ENCODE assay signal across 8 mouse cellular contexts in the genomic region with DNA sequence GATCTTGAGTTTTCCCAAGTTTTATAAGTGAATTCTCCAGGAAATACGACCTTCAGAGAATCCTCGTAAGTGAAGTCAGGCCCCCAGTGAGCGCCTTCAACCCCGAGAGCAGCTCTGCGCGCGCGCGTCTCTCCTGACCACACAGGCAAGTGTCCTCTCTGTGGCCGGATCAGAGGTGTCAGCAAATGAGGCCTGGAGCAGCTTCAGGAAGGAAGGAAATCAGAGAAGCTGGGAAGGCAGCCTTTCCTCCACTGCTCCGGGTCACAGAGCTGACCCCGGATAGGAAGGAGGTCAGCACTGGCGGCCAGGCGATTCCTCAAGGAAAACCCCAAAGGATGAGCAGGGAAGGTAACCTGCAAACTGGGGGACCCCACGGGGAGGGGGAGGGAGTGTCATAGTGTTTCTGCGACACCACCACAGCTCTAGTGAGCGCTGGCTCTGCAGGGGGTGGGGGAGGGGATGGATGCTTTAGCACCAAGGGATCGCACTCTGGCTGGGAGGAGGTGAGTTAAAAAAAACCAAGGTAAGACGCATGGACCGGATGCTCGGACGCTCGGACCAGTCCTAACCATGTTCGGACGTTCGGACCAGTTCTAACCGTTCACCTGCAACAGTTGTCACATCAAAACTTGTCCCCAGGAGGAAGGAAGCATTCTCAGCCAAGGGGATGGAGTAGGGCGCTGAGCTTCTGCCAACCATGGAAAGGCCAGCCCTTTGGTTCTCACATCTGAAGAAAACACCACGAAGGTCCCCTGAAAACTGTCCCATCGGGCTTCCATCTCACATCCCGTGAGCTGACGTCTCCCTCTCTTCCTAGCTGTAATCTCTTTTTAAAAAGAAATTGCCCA. TPM values are rescaled to one million over a fixed set of nuclear protein-coding genes. Genes with fewer than 3 reads are reported as not detected.
A peak's percentile ranks its signal among the peaks of the same experiment; 100 is the strongest.
DNase-seq lines count a peak whose midpoint lies in the region; ATAC-seq and TF ChIP-seq lines count a peak whose summit lies in the region.

No protein-coding gene starts in this region.

- WGBS in lung, postnatal 0 days, result 29% methylated on average over 32 of the region's 32 CpGs
- 25% methylated on average over 32 of the region's 32 CpGs for WGBS in hindbrain, embryonic 14.5 days
- 12% methylated on average over 32 of the region's 32 CpGs for WGBS in liver, embryonic 11.5 days
- WGBS in stomach, postnatal 0 days, result 40% methylated on average over 32 of the region's 32 CpGs
- 81% methylated on average over 32 of the region's 32 CpGs for WGBS in thymus, adult 2 months

- H3K4me1 ChIP-seq in lung, postnatal 0 days (ENCODE audit: insufficient read depth, low read depth, low read length), result no peaks in the 10 kb centered on the region
- H3K4me1 ChIP-seq in hindbrain, embryonic 14.5 days (replicated peaks; ENCODE audit: control insufficient read depth, insufficient read depth, low read length), result no peaks in the 10 kb centered on the region
- H3K4me1 ChIP-seq in liver, embryonic 11.5 days (replicated peaks; ENCODE audit: control insufficient read depth, insufficient read depth, low read length), result peaks cover 24% of the 10 kb centered on the region
- H3K4me1 ChIP-seq in stomach, postnatal 0 days (replicated peaks; ENCODE audit: control insufficient read depth, insufficient read depth), result peaks cover 6% of the 10 kb centered on the region; the same call in 1 of the 2 replicates
- H3K4me1 ChIP-seq in thymus, adult 2 months (replicated peaks; ENCODE audit: control insufficient read depth, insufficient read depth, low read length), result peaks cover 14% of the 10 kb centered on the region

- H3K4me3 ChIP-seq in lung, postnatal 0 days (ENCODE audit: low read depth, low read length), result no peak overlapping the region
- H3K4me3 ChIP-seq in hindbrain, embryonic 14.5 days (replicated peaks; ENCODE audit: low read length), result no peak overlapping the region
- peak overlapping the region; percentile 37 for H3K4me3 ChIP-seq in liver, embryonic 11.5 days (ENCODE audit: low read depth, low read length)
- H3K4me3 ChIP-seq in stomach, postnatal 0 days (ENCODE audit: low read depth, low read length), result no peak overlapping the region
- H3K4me3 ChIP-seq in thymus, adult 2 months (ENCODE audit: control insufficient read depth, insufficient read depth, low read length), result no peak overlapping the region

- no peak for TF ChIP-seq EP300 in lung, postnatal 0 days (IDR thresholded peaks at IDR 0.05)
- no peak for TF ChIP-seq EP300 in stomach, postnatal 0 days (optimal IDR thresholded peaks at IDR 0.05)

- no peaks in the 10 kb centered on the region for H3K9me3 ChIP-seq in lung, postnatal 0 days (ENCODE audit: low read length)
- no peaks in the 10 kb centered on the region for H3K9me3 ChIP-seq in hindbrain, embryonic 14.5 days (ENCODE audit: control insufficient read depth, low read length)
- H3K9me3 ChIP-seq in liver, embryonic 11.5 days (ENCODE audit: control insufficient read depth, low read length), result no peaks in the 10 kb centered on the region
- no peaks in the 10 kb centered on the region for H3K9me3 ChIP-seq in stomach, postnatal 0 days (ENCODE audit: control insufficient read depth, low read length)

- TF ChIP-seq POLR2A in thymus, adult 2 months (IDR thresholded peaks at IDR 0.05; ENCODE audit: control insufficient read depth, extremely low read depth, insufficient read depth, low read length, poor library complexity), result no peak

- H3K27me3 ChIP-seq in lung, postnatal 0 days (replicated peaks; ENCODE audit: insufficient read depth, low read length), result no peaks in the 10 kb centered on the region
- H3K27me3 ChIP-seq in hindbrain, embryonic 14.5 days (ENCODE audit: control insufficient read depth, insufficient read depth, low read length), result no peaks in the 10 kb centered on the region
- H3K27me3 ChIP-seq in liver, embryonic 11.5 days (replicated peaks; ENCODE audit: control insufficient read depth, insufficient read depth, low read length), result no peaks in the 10 kb centered on the region
- no peaks in the 10 kb centered on the region for H3K27me3 ChIP-seq in stomach, postnatal 0 days (ENCODE audit: control insufficient read depth, insufficient read depth, low read length)
- H3K27me3 ChIP-seq in thymus, adult 2 months (ENCODE audit: control insufficient read depth, insufficient read depth, low read length), result no peaks in the 10 kb centered on the region

- no peak for ATAC-seq in lung, postnatal 0 days
- no peak for ATAC-seq in hindbrain, embryonic 14.5 days (ENCODE audit: low FRiP score)
- no peak for ATAC-seq in liver, embryonic 11.5 days (replicated peaks; ENCODE audit: low FRiP score)
- no peak for ATAC-seq in stomach, postnatal 0 days (ENCODE audit: low FRiP score, low TSS enrichment)

- H3K4me2 ChIP-seq in lung, postnatal 0 days (replicated peaks; ENCODE audit: low read depth, low read length), result peak overlapping the region; percentile 32; the same call in 1 of the 2 replicates
- H3K4me2 ChIP-seq in hindbrain, embryonic 14.5 days (replicated peaks), result peak overlapping the region; percentile 24
- peak overlapping the region; percentile 61 for H3K4me2 ChIP-seq in liver, embryonic 11.5 days
- H3K4me2 ChIP-seq in stomach, postnatal 0 days (replicated peaks; ENCODE audit: low read depth), result peak overlapping the region; percentile 17; the same call in 1 of the 2 replicates

- TF ChIP-seq CTCF in lung, postnatal 0 days (IDR thresholded peaks at IDR 0.05), result no peak
- no peak for TF ChIP-seq CTCF in stomach, postnatal 0 days (IDR thresholded peaks at IDR 0.05; ENCODE audit: low read depth)
- TF ChIP-seq CTCF in thymus, adult 2 months (IDR thresholded peaks at IDR 0.05; ENCODE audit: borderline replicate concordance, control insufficient read depth, extremely low read depth, insufficient read depth, low read length, poor library complexity), result no peak

- no peak overlapping the region for H3K9ac ChIP-seq in lung, postnatal 0 days (replicated peaks; ENCODE audit: low read depth)
- no peak overlapping the region for H3K9ac ChIP-seq in hindbrain, embryonic 14.5 days
- H3K9ac ChIP-seq in liver, embryonic 11.5 days (ENCODE audit: low read depth, low read length), result 0 out of 2 replicates have a peak overlapping the region, but pooled peaks have one; percentile 14
- H3K9ac ChIP-seq in stomach, postnatal 0 days (ENCODE audit: low read length), result no peak overlapping the region

- no peak overlapping the region for H3K27ac ChIP-seq in lung, postnatal 0 days (ENCODE audit: low read length)
- H3K27ac ChIP-seq in hindbrain, embryonic 14.5 days, result no peak overlapping the region
- H3K27ac ChIP-seq in liver, embryonic 11.5 days (ENCODE audit: low read depth, low read length), result no peak overlapping the region
- 0 out of 2 replicates have a peak overlapping the region, but pooled peaks have one; percentile 18 for H3K27ac ChIP-seq in stomach, postnatal 0 days (replicated peaks)
- no peak overlapping the region for H3K27ac ChIP-seq in thymus, adult 2 months (ENCODE audit: control insufficient read depth, insufficient read depth, low read length)

- DNase-seq in lung, postnatal 0 days (ENCODE audit: low spot score), result no peak
- DNase-seq in lung, postnatal 14 days, result no peak
- no peak for DNase-seq in hindbrain, embryonic 14.5 days (ENCODE audit: low spot score)
- no peak for DNase-seq in liver, embryonic 11.5 days (ENCODE audit: low spot score)
- DNase-seq in stomach, postnatal 0 days (ENCODE audit: low spot score), result no peak
- DNase-seq in thymus, adult 2 months, result no peak
- no peak for DNase-seq in urinary bladder, postnatal 4 days (ENCODE audit: low spot score in 2 of 2)
- DNase-seq in MN1 (ENCODE audit: low spot score), result no peak

- H3K36me3 ChIP-seq in lung, postnatal 0 days (ENCODE audit: insufficient read depth, low read length), result no peaks in the 10 kb centered on the region; the same call in 1 of the 2 replicates
- H3K36me3 ChIP-seq in hindbrain, embryonic 14.5 days (replicated peaks; ENCODE audit: control insufficient read depth, insufficient read depth), result no peaks in the 10 kb centered on the region
- H3K36me3 ChIP-seq in liver, embryonic 11.5 days (ENCODE audit: control insufficient read depth, insufficient read depth, low read length), result no peaks in the 10 kb centered on the region
- no peaks in the 10 kb centered on the region for H3K36me3 ChIP-seq in stomach, postnatal 0 days (ENCODE audit: control insufficient read depth, insufficient read depth, low read length)
- H3K36me3 ChIP-seq in thymus, adult 2 months (ENCODE audit: control insufficient read depth, insufficient read depth, low read length), result no peaks in the 10 kb centered on the region

RNA-seq across cellular contexts. Expression of a gene that starts 19.3 kb away (rescaled TPM):
- polyA plus RNA-seq in lung, postnatal 0 days (2015; fragmentation: Nextera tagmentation; extraction: Ambion mirVana), result 10.0 and 10.2 TPM in 2 replicates
- polyA plus RNA-seq in hindbrain, embryonic 14.5 days (2014; fragmentation: Nextera tagmentation; extraction: Ambion mirVana), result 8.7 and 8.9 TPM in 2 replicates
- polyA plus RNA-seq in liver, embryonic 11.5 days (2014; fragmentation: Nextera tagmentation; extraction: Ambion mirVana), result 7.5 and 8.7 TPM in 2 replicates
- polyA plus RNA-seq in stomach, postnatal 0 days (2015; fragmentation: Nextera tagmentation; extraction: Ambion mirVana), result 14.2 and 14.6 TPM in 2 replicates
- 12.7 and 13.0 TPM in 2 replicates for polyA plus RNA-seq in thymus, adult 2 months (2012; rRNA removed)
